Mouse (Mus musculus) telencephalon, adult 2 months (tissue): ENCODE measurements at regions not wholly inside any gene's neighbourhood (a gene's known extent, or its start where the extent isn't known, plus 50 kb on each side); places are given as distances from the start of the nearest gene placed in this dataset.
A peak's percentile ranks its signal among the peaks of the same experiment; 100 is the strongest.

Source experiments
- DNase-seq: peaks from one replicate; pipeline ENCODE4 v3.0.0-alpha.2; 2011; ENCODE audit warnings: low read depth, low spot score

GRCm38 (mm10) chr2:105454353-105454752 is 55.2 kb upstream of the Rcn1 start:
- no peak for DNase-seq

- DNase-seq: no peak
Measured at GRCm38 (mm10) chr2:105454836-105455235, 55.7 kb upstream of the Rcn1 start.

GRCm38 (mm10) chr2:105458643-105459042 is 59.5 kb upstream of the Rcn1 start:
- no peak for DNase-seq

GRCm38 (mm10) chr2:105459512-105459911 is 60.4 kb upstream of the Rcn1 start:
- no peak for DNase-seq

GRCm38 (mm10) chr2:105465630-105466029 is 66.5 kb upstream of the Rcn1 start:
- no peak for DNase-seq

- peak; percentile 45 for DNase-seq
Measured at GRCm38 (mm10) chr2:105468930-105469329, 69.8 kb upstream of the Rcn1 start.

- DNase-seq: no peak
Measured at GRCm38 (mm10) chr2:105476028-105476677, 77.0 kb upstream of the Rcn1 start.

GRCm38 (mm10) chr2:105481990-105482592 is 83.0 kb upstream of the Rcn1 start:
- no peak for DNase-seq

GRCm38 (mm10) chr2:105484496-105484895 is 85.4 kb upstream of the Rcn1 start:
- DNase-seq: no peak

- no peak for DNase-seq
Measured at GRCm38 (mm10) chr2:105485286-105485685, 86.2 kb upstream of the Rcn1 start.

GRCm38 (mm10) chr2:105495796-105496195 is 96.7 kb upstream of the Rcn1 start:
- DNase-seq: no peak

- no peak for DNase-seq
Measured at GRCm38 (mm10) chr2:105504197-105504596, 105.1 kb upstream of the Rcn1 start.

GRCm38 (mm10) chr2:105505554-105505953 is 106.4 kb upstream of the Rcn1 start:
- no peak for DNase-seq

GRCm38 (mm10) chr2:105507160-105507559 is 108.0 kb upstream of the Rcn1 start:
- DNase-seq: no peak

- no peak for DNase-seq
Measured at GRCm38 (mm10) chr2:105510816-105511215, 111.7 kb upstream of the Rcn1 start.

GRCm38 (mm10) chr2:105511690-105512089 is 112.6 kb upstream of the Rcn1 start:
- DNase-seq: no peak

- DNase-seq: no peak
Measured at GRCm38 (mm10) chr2:105514226-105514625, 115.1 kb upstream of the Rcn1 start.

- no peak for DNase-seq
Measured at GRCm38 (mm10) chr2:105514881-105515280, 115.8 kb upstream of the Rcn1 start.

GRCm38 (mm10) chr2:105515326-105515725 is 116.2 kb upstream of the Rcn1 start:
- no peak for DNase-seq

- DNase-seq: no peak
Measured at GRCm38 (mm10) chr2:105516267-105517133, 117.4 kb upstream of the Rcn1 start.

GRCm38 (mm10) chr2:105521841-105522240 is 122.7 kb upstream of the Rcn1 start:
- no peak for DNase-seq

- peak; percentile 13 for DNase-seq
Measured at GRCm38 (mm10) chr2:105523297-105523802, 124.2 kb upstream of the Rcn1 start.
